Mouse (Mus musculus) telencephalon, adult 2 months (tissue): Measurements from ENCODE around the gene Cog5.

ENCODE experiments used
- DNase-seq: peaks from one replicate; pipeline ENCODE4 v3.0.0-alpha.2; 2011; ENCODE audit warnings: low read depth, low spot score

The Cog5 gene

GRCm38 (mm10) chr12:31892079-31892478 lies 237.4 kb downstream of the Cog5 start:
- DNase-seq = no peak

GRCm38 (mm10) chr12:31892771-31893170 lies 238.1 kb downstream of the Cog5 start:
- DNase-seq = no peak

GRCm38 (mm10) chr12:31895095-31895734 lies 240.5 kb downstream of the Cog5 start:
- DNase-seq = no peak

- peak; percentile 71 for DNase-seq
Observed at GRCm38 (mm10) chr12:31895888-31896287, 241.2 kb downstream of the Cog5 start.

GRCm38 (mm10) chr12:31896295-31896694 lies 241.6 kb downstream of the Cog5 start:
- no peak for DNase-seq

GRCm38 (mm10) chr12:31896986-31897385 lies 242.3 kb downstream of the Cog5 start:
- no peak for DNase-seq

GRCm38 (mm10) chr12:31897456-31897855 lies 242.8 kb downstream of the Cog5 start:
- no peak for DNase-seq

GRCm38 (mm10) chr12:31900391-31900914 lies 245.8 kb downstream of the Cog5 start:
- DNase-seq = no peak

GRCm38 (mm10) chr12:31905696-31906551 lies 251.3 kb downstream of the Cog5 start:
- DNase-seq = no peak

GRCm38 (mm10) chr12:31907436-31907835 lies 252.8 kb downstream of the Cog5 start:
- DNase-seq = no peak

GRCm38 (mm10) chr12:31912966-31913551 lies 258.4 kb downstream of the Cog5 start:
- DNase-seq = no peak

GRCm38 (mm10) chr12:31913614-31914013 lies 258.9 kb downstream of the Cog5 start:
- no peak for DNase-seq

- no peak for DNase-seq
Observed at GRCm38 (mm10) chr12:31916691-31917090, 262.0 kb downstream of the Cog5 start.

- DNase-seq = no peak
Observed at GRCm38 (mm10) chr12:31917245-31917644, 262.6 kb downstream of the Cog5 start.

GRCm38 (mm10) chr12:31920464-31921405 lies 266.1 kb downstream of the Cog5 start:
- DNase-seq = no peak

- no peak for DNase-seq
Observed at GRCm38 (mm10) chr12:31924135-31924534, 269.5 kb downstream of the Cog5 start.

- DNase-seq = no peak
Observed at GRCm38 (mm10) chr12:31925343-31925742, 270.7 kb downstream of the Cog5 start.

GRCm38 (mm10) chr12:31926661-31927061 lies 272.0 kb downstream of the Cog5 start:
- DNase-seq = no peak

GRCm38 (mm10) chr12:31928498-31928897 lies 273.8 kb downstream of the Cog5 start:
- DNase-seq = no peak

- DNase-seq = no peak
Observed at GRCm38 (mm10) chr12:31931818-31932217, 277.1 kb downstream of the Cog5 start.

GRCm38 (mm10) chr12:31936657-31937300 lies 282.1 kb downstream of the Cog5 start:
- no peak for DNase-seq
